Mouse (Mus musculus) kidney, adult 2 months (tissue): ENCODE measurements at regions not wholly inside any gene's neighbourhood (a gene's known extent, or its start where the extent isn't known, plus 50 kb on each side); places are given as distances from the start of the nearest gene placed in this dataset.
A peak's percentile ranks its signal among the peaks of the same experiment; 100 is the strongest.
"Not testable (repeated sequence)": the region's sequence is repeated elsewhere in the genome, so short reads cannot be mapped to it uniquely, and the experiment has no call there.

ENCODE experiments used
- DNase-seq: peaks from one replicate; pipeline ENCODE4 v3.0.0; 2021
- H3K27ac ChIP-seq: fragments of 200-500 bp; 2 replicates; pipeline ENCODE4 v1.5.1; 2012; ENCODE audit warnings: low read depth, low read length, control low read depth, inconsistent platforms; ENCODE audit not compliant: insufficient read depth
- H3K27me3 ChIP-seq: fragments of 200-500 bp; replicated peaks from 2 replicates; pipeline ENCODE4 v1.6.1; 2012; ENCODE audit warnings: mild to moderate bottlenecking, moderate library complexity, low read length, inconsistent platforms; ENCODE audit not compliant: control insufficient read depth, insufficient read depth
- H3K36me3 ChIP-seq: fragments of 200-500 bp; 2 replicates; pipeline ENCODE4 v1.6.1; 2012; ENCODE audit warnings: mild to moderate bottlenecking, moderate library complexity, low read length, inconsistent platforms; ENCODE audit not compliant: control insufficient read depth, insufficient read depth
- H3K4me1 ChIP-seq: fragments of 200-500 bp; 2 replicates; pipeline ENCODE4 v1.6.1; 2011; ENCODE audit warnings: low read length; ENCODE audit not compliant: control insufficient read depth, insufficient read depth
- H3K4me3 ChIP-seq: fragments of 200-500 bp; 2 replicates; pipeline ENCODE4 v1.5.1; 2011; ENCODE audit warnings: mild to moderate bottlenecking, low read depth, low read length, control low read depth; ENCODE audit not compliant: insufficient read depth
- CTCF ChIP-seq: fragments of 200-500 bp; conservative IDR thresholded peaks from 2 replicates; pipeline ENCODE4 v1.5.1; 2011; ENCODE audit warnings: low read depth, mild to moderate bottlenecking, control low read depth, low read length, moderate library complexity, mixed read lengths; ENCODE audit not compliant: insufficient read depth, insufficient read length
- POLR2A ChIP-seq: fragments of 200-500 bp; IDR thresholded peaks from one replicate; pipeline ENCODE4 v1.6.1; 2011; ENCODE audit warnings: low read depth, low read length, control low read depth
- WGBS: fragments of 180-500 bp; shearing (Covaris S2); methylation state at CpG from one replicate; pipeline ENCODE4 v1.1.7; 2018; 5-methylcytosine and 5-hydroxymethylcytosine counted together

- Histone ChIP-seq H3K4me1 (no peaks in the 10 kb centered on the region), H3K36me3 (no peaks in the 10 kb centered on the region), H3K4me3 (no peak overlapping the region), H3K27me3 (no peaks in the 10 kb centered on the region; the same call in 1 of the 2 replicates), H3K27ac (no peak overlapping the region)
- TF ChIP-seq CTCF (no peak), POLR2A (no peak)
- WGBS: 30% methylated on average over 1 of the region's 1 CpGs
- DNase-seq: no peak
These were observed 112.4 kb upstream of the Zfp746 start for GRCm38 (mm10) chr6:48198806-48199205.

- 61% methylated on average over 4 of the region's 4 CpGs for WGBS
- Histone ChIP-seq H3K27me3 (no peaks in the 10 kb centered on the region; the same call in 1 of the 2 replicates), H3K27ac (no peak overlapping the region), H3K36me3 (no peaks in the 10 kb centered on the region), H3K4me1 (no peaks in the 10 kb centered on the region), H3K4me3 (no peak overlapping the region)
- TF ChIP-seq POLR2A (no peak), CTCF (no peak)
- no peak for DNase-seq
These were observed 111.4 kb upstream of the Zfp746 start for GRCm38 (mm10) chr6:48197696-48198378.

- H3K36me3 ChIP-seq, H3K27ac ChIP-seq, H3K27me3 ChIP-seq, DNase-seq, H3K4me3 ChIP-seq, H3K4me1 ChIP-seq: not testable (repeated sequence)
- 78% methylated on average over 2 of the region's 2 CpGs for WGBS
These were observed 102.0 kb upstream of the Zfp746 start for GRCm38 (mm10) chr6:48188363-48188762.

GRCm38 (mm10) chr6:48185311-48185710, 98.9 kb upstream of the Zfp746 start:
- no peak for DNase-seq
- no peak overlapping the region for H3K4me3 ChIP-seq
- no peak for TF ChIP-seq CTCF
- no peak for TF ChIP-seq POLR2A
- no peaks in the 10 kb centered on the region for H3K27me3 ChIP-seq
- no peaks in the 10 kb centered on the region for H3K36me3 ChIP-seq
- H3K4me1 ChIP-seq: no peaks in the 10 kb centered on the region
- no peak overlapping the region for H3K27ac ChIP-seq
- WGBS: 39% methylated on average over 1 of the region's 1 CpGs

GRCm38 (mm10) chr6:48178360-48179120, 92.1 kb upstream of the Zfp746 start:
- WGBS: 74% methylated on average over 3 of the region's 3 CpGs
- no peak overlapping the region for H3K4me3 ChIP-seq
- TF ChIP-seq CTCF: no peak
- no peak for TF ChIP-seq POLR2A
- no peak for DNase-seq
- no peaks in the 10 kb centered on the region for H3K4me1 ChIP-seq
- no peaks in the 10 kb centered on the region for H3K27me3 ChIP-seq
- H3K27ac ChIP-seq: no peak overlapping the region
- no peaks in the 10 kb centered on the region for H3K36me3 ChIP-seq

- DNase-seq: peak; percentile 74
- Histone ChIP-seq H3K27ac (no peak overlapping the region), H3K4me3 (no peak overlapping the region), H3K4me1 (no peaks in the 10 kb centered on the region), H3K36me3 (no peaks in the 10 kb centered on the region), H3K27me3 (no peaks in the 10 kb centered on the region)
- TF ChIP-seq CTCF (no peak), POLR2A (no peak)
- 10% methylated on average over 2 of the region's 2 CpGs for WGBS
These were observed 91.5 kb upstream of the Zfp746 start for GRCm38 (mm10) chr6:48177936-48178335.

- no peak overlapping the region for H3K27ac ChIP-seq
- H3K27me3 ChIP-seq: no peaks in the 10 kb centered on the region
- no peaks in the 10 kb centered on the region for H3K4me1 ChIP-seq
- DNase-seq: no peak
- TF ChIP-seq CTCF (no peak), POLR2A (no peak)
- no peak overlapping the region for H3K4me3 ChIP-seq
- H3K36me3 ChIP-seq: no peaks in the 10 kb centered on the region
- WGBS: 65% methylated on average over 2 of the region's 2 CpGs
These were observed 88.8 kb upstream of the Zfp746 start for GRCm38 (mm10) chr6:48175234-48175633.

- WGBS: 87% methylated on average over 13 of the region's 13 CpGs
- H3K36me3 ChIP-seq, H3K4me3 ChIP-seq, H3K27ac ChIP-seq, H3K4me1 ChIP-seq, H3K27me3 ChIP-seq, DNase-seq: not testable (repeated sequence)
These were observed 86.4 kb upstream of the Zfp746 start for GRCm38 (mm10) chr6:48172769-48173168.
